Mouse (Mus musculus) kidney, adult 2 months (tissue): Measurements from ENCODE around the gene Ubxn2a.

Experiments used
- CTCF ChIP-seq: fragments of 200-500 bp; conservative IDR thresholded peaks from 2 replicates; pipeline ENCODE4 v1.5.1; 2011; ENCODE audit warnings: low read depth, mild to moderate bottlenecking, control low read depth, low read length, moderate library complexity, mixed read lengths; ENCODE audit not compliant: insufficient read depth, insufficient read length
- POLR2A ChIP-seq: fragments of 200-500 bp; IDR thresholded peaks from one replicate; pipeline ENCODE4 v1.6.1; 2011; ENCODE audit warnings: low read depth, low read length, control low read depth

GRCm38 (mm10) chr12:4914441-4914840 lies 6.9 kb upstream of the Ubxn2a start:
- TF ChIP-seq CTCF (no peak), POLR2A (no peak)
